Mouse (Mus musculus) adrenal gland, postnatal 4 days (tissue): ENCODE results near the gene Olfr1058. TPM values are rescaled to one million over a fixed set of nuclear protein-coding genes. Genes with fewer than 3 reads are reported as not detected.
"Not testable (repeated sequence)": the region's sequence is repeated elsewhere in the genome, so short reads cannot be mapped to it uniquely, and the experiment has no call there.

Experiments
- DNase-seq, 2 experiments: peaks; one replicate each; pipeline ENCODE4 v3.0.0; 2021 to 2022; ENCODE audit warnings: low spot score in 2 of 2, mixed read lengths in 2 of 2
- long read RNA-seq, 2 experiments: library from polyadenylated mRNA; stranded (forward); transcript quantifications; one replicate each; pipeline ENCODE4 v2.0.0; 2021
- total RNA-seq, 2 experiments: library from RNA; stranded (reverse); gene quantifications; 2 replicates each; pipeline ENCODE4 v1.2.3; 2021

Gene Olfr1058
- not detected for total RNA-seq
- long read RNA-seq, experiment 1, result 0 reads
- long read RNA-seq, experiment 2, result 0 reads

GRCm38 (mm10) chr2:86388461-86388860, at the start of gene Olfr1058:
Gene Olfr1058 (minus strand): TSS chr2:86388561.
- not testable (repeated sequence) for DNase-seq

- not testable (repeated sequence) for DNase-seq
Measured at GRCm38 (mm10) chr2:86428511-86428910, 40.1 kb upstream of the Olfr1058 start.

- not testable (repeated sequence) for DNase-seq
Measured at GRCm38 (mm10) chr2:86426649-86427048, 38.3 kb upstream of the Olfr1058 start, which contains the start of gene Olfr1062. Gene Olfr1062 (minus strand): TSS chr2:86426749.

- no peak for DNase-seq
Measured at GRCm38 (mm10) chr2:86413950-86414349, 25.6 kb upstream of the Olfr1058 start, which contains the start of gene Olfr1061. Gene Olfr1061 (minus strand): TSS chr2:86414050.

GRCm38 (mm10) chr2:86395114-86395513, 6.8 kb upstream of the Olfr1058 start:
- no peak for DNase-seq

- DNase-seq, result no peak
Measured at GRCm38 (mm10) chr2:86378293-86378692, 10.1 kb downstream of the Olfr1058 start, which contains the start of gene Olfr1057. Gene Olfr1057 (minus strand): TSS chr2:86378393.

- not testable (repeated sequence) for DNase-seq
Measured at GRCm38 (mm10) chr2:86366342-86366741, 22.0 kb downstream of the Olfr1058 start.

- DNase-seq, result no peak
Measured at GRCm38 (mm10) chr2:86362369-86362768, 26.0 kb downstream of the Olfr1058 start, which contains the start of gene Olfr1056. Gene Olfr1056 (minus strand): TSS chr2:86362469.

- DNase-seq, result not testable (repeated sequence)
Measured at GRCm38 (mm10) chr2:86351751-86352150, 36.6 kb downstream of the Olfr1058 start.

GRCm38 (mm10) chr2:86350184-86350583, 38.2 kb downstream of the Olfr1058 start, which contains the start of gene Olfr1055:
Gene Olfr1055 (minus strand): TSS chr2:86350284.
- no peak for DNase-seq

GRCm38 (mm10) chr2:86335333-86335732, 53.0 kb downstream of the Olfr1058 start, which contains the start of gene Olfr1054:
Gene Olfr1054 (minus strand): TSS chr2:86335433.
- no peak for DNase-seq

Other genes with a start within 250 kb of the Olfr1058 start
- gene Olfr1040, start 241.8 kb downstream of the Olfr1058 start, total RNA-seq, result not detected
- gene Olfr1042, start 226.7 kb downstream of the Olfr1058 start, total RNA-seq, result not detected
- not detected for gene Olfr1043, start 221.0 kb downstream of the Olfr1058 start, total RNA-seq
- not detected for gene Olfr1044, start 210.7 kb downstream of the Olfr1058 start, total RNA-seq
- gene Olfr52, start 202.9 kb downstream of the Olfr1058 start, total RNA-seq, result not detected
- not detected for gene Olfr1045, start 185.6 kb downstream of the Olfr1058 start, total RNA-seq
- gene Olfr1046, start 169.2 kb downstream of the Olfr1058 start, total RNA-seq, result not detected
- gene Olfr1047, start 157.2 kb downstream of the Olfr1058 start, total RNA-seq, result not detected
- gene Olfr1048, start 148.3 kb downstream of the Olfr1058 start, total RNA-seq, result not detected
- not detected for gene Olfr1049, start 130.2 kb downstream of the Olfr1058 start, total RNA-seq
- gene Olfr1051, start 109.5 kb downstream of the Olfr1058 start, total RNA-seq, result not detected
- not detected for gene Olfr1052, start 96.1 kb downstream of the Olfr1058 start, total RNA-seq
- not detected for gene Olfr1053, start 73.3 kb downstream of the Olfr1058 start, total RNA-seq
- not detected for gene Olfr1054, start 53.1 kb downstream of the Olfr1058 start, total RNA-seq
- gene Olfr1055, start 38.3 kb downstream of the Olfr1058 start, total RNA-seq, result not detected
- not detected for gene Olfr1056, start 26.1 kb downstream of the Olfr1058 start, total RNA-seq
- not detected for gene Olfr1057, start 10.2 kb downstream of the Olfr1058 start, total RNA-seq
- gene Olfr1061, start 25.5 kb upstream of the Olfr1058 start, total RNA-seq, result not detected
- gene Olfr1062, start 38.2 kb upstream of the Olfr1058 start, total RNA-seq, result not detected
- gene Olfr1065, start 62.0 kb upstream of the Olfr1058 start, total RNA-seq, result not detected
- not detected for gene Olfr1066, start 67.7 kb upstream of the Olfr1058 start, total RNA-seq
- gene Olfr228, start 98.8 kb upstream of the Olfr1058 start, total RNA-seq, result not detected
- gene Olfr1076, start 119.9 kb upstream of the Olfr1058 start, total RNA-seq, result not detected
- gene Olfr1079, start 153.9 kb upstream of the Olfr1058 start, total RNA-seq, result not detected
- gene Olfr1080, start 169.7 kb upstream of the Olfr1058 start, total RNA-seq, result not detected
- gene Olfr1082, start 210.4 kb upstream of the Olfr1058 start, total RNA-seq, result not detected